Mouse (Mus musculus): Measurements from ENCODE around the gene Flrt1. TPM values are rescaled to one million over a fixed set of nuclear protein-coding genes. Genes with fewer than 3 reads are reported as not detected.

The Flrt1 gene
- polyA plus RNA-seq, 1 experiment from 2014 or later: 7.7 TPM

DNA sequence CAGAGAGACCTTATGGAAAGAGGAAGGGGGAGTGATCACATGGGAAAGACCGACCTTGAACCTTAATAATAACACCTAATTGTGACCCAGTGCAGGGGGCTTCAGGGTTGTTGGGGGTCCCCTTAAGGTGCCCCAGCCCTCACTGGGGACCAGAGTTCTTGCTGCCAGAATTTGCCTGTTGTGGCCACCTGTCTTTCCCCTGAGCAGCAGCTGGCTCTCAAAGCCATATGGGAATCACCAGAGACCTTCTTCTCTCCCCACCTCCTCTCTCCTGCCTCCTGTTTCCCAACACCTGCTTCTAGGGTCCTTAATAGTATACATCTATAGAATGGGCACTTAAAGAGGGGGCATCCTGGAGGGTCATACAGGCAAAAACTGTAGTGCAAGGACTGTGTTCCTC is 20.7 kb upstream of the Flrt1 start:
- no peak overlapping the region for H3K4me2 ChIP-seq (ENCODE audit: low read depth, low read length, severe bottlenecking)
- peaks cover 18% of the 10 kb centered on the region for H3K4me1 ChIP-seq (replicated peaks; ENCODE audit: control insufficient read depth, insufficient read depth, low read length)
- no peak for ATAC-seq (replicated peaks; ENCODE audit: low FRiP score)
- no peaks in the 10 kb centered on the region for H3K9me3 ChIP-seq (ENCODE audit: control insufficient read depth, low read length)
- 80% methylated on average over 1 of the region's 1 CpGs for WGBS
- H3K27ac ChIP-seq (ENCODE audit: low read depth, low read length): no peak overlapping the region
- peaks cover 12% of the 10 kb centered on the region; the same call in 1 of the 2 replicates for H3K27me3 ChIP-seq (ENCODE audit: control insufficient read depth, insufficient read depth, low read length)
- no peak for DNase-seq (ENCODE audit: low spot score)
- H3K36me3 ChIP-seq (ENCODE audit: control insufficient read depth, insufficient read depth, low read length): no peaks in the 10 kb centered on the region
- H3K9ac ChIP-seq (ENCODE audit: low read length): no peak overlapping the region
- no peak overlapping the region for H3K4me3 ChIP-seq (ENCODE audit: low read depth, low read length)

DNA sequence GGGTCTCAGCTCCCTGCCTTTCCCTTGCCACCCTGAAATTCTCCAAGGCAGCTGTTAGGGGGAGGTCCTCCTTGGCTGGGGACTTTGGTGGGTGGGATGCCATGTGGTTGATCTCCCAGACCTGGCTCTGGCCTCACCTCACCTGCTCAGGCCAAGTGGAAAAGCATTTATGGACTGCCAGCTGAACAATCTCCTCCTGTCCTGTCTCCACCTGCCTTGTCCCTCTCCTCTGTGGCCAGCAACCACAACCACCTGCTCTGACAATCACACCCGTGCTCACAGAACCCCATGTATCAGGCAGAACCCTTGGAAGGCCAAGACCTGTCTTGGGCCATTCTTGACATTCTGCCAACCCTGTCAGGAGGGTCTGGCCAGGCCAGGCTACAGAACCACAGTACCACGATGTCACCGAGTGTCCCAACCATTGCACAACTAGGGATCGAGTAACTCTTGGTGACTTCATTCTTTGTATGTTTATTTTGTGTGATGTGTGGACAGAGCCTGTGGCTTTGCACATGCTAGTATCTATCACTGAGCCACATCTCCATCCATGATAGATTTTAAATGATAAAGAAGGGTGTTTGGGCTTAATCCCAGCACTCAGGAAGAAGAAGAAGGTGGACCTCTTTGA is 20.1 kb upstream of the Flrt1 start:
- Histone ChIP-seq H3K4me3 (ENCODE audit: low read depth, low read length) (no peak overlapping the region), H3K27me3 (ENCODE audit: control insufficient read depth, insufficient read depth, low read length) (peaks cover 10% of the 10 kb centered on the region; the same call in 1 of the 2 replicates), H3K36me3 (ENCODE audit: control insufficient read depth, insufficient read depth, low read length) (no peaks in the 10 kb centered on the region), H3K4me2 (ENCODE audit: low read depth, low read length, severe bottlenecking) (no peak overlapping the region), H3K9ac (ENCODE audit: low read length) (no peak overlapping the region), H3K9me3 (ENCODE audit: control insufficient read depth, low read length) (no peaks in the 10 kb centered on the region), H3K4me1 (replicated peaks; ENCODE audit: control insufficient read depth, insufficient read depth, low read length) (peaks cover 20% of the 10 kb centered on the region), H3K27ac (ENCODE audit: low read depth, low read length) (no peak overlapping the region)
- DNase-seq (ENCODE audit: low spot score) (no peak), ATAC-seq (replicated peaks; ENCODE audit: low FRiP score) (no peak)
- 81% methylated on average over 4 of the region's 4 CpGs for WGBS

DNA sequence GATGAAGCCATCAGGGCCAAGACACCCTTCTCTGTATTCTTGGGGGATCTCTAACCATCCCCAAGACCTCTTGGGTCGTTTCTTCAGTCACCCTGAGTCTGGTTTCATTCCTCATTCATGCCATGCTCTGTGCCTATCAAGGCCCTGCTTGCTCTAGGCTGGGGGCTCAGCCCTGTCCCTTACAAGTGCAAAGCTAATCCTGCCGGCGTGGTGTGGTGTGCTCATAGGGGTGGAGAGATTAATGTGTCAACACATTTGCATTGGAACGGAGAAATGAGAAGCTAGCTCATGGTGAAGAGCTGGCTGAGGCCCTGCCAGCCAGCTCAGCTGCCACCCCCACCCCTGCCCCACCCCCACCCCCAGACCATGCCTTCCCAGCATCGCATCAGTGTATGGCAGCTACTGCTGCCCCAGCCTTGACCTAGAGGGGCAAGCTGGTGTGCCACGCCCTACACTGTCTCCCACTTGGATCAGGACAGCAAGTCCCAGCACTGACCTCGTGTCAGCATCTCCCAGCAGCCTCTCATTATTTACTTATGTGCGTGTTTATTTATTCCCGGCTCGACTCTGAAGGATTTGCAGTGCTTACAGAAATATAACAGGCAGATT is 17.3 kb upstream of the Flrt1 start:
- DNase-seq (ENCODE audit: low spot score) (no peak), ATAC-seq (replicated peaks; ENCODE audit: low FRiP score) (no peak)
- H3K4me1 ChIP-seq (replicated peaks; ENCODE audit: control insufficient read depth, insufficient read depth, low read length): peaks cover 8% of the 10 kb centered on the region; the same call in 1 of the 2 replicates
- no peak overlapping the region for H3K9ac ChIP-seq (ENCODE audit: low read length)
- H3K36me3 ChIP-seq (ENCODE audit: control insufficient read depth, insufficient read depth, low read length): no peaks in the 10 kb centered on the region
- H3K27ac ChIP-seq (ENCODE audit: low read depth, low read length): no peak overlapping the region
- H3K27me3 ChIP-seq (ENCODE audit: control insufficient read depth, insufficient read depth, low read length): peaks cover 4% of the 10 kb centered on the region; the same call in 1 of the 2 replicates
- H3K9me3 ChIP-seq (ENCODE audit: control insufficient read depth, low read length): no peaks in the 10 kb centered on the region
- H3K4me3 ChIP-seq (ENCODE audit: low read depth, low read length): no peak overlapping the region
- WGBS: 46% methylated on average over 10 of the region's 10 CpGs
- no peak overlapping the region for H3K4me2 ChIP-seq (ENCODE audit: low read depth, low read length, severe bottlenecking)

DNA sequence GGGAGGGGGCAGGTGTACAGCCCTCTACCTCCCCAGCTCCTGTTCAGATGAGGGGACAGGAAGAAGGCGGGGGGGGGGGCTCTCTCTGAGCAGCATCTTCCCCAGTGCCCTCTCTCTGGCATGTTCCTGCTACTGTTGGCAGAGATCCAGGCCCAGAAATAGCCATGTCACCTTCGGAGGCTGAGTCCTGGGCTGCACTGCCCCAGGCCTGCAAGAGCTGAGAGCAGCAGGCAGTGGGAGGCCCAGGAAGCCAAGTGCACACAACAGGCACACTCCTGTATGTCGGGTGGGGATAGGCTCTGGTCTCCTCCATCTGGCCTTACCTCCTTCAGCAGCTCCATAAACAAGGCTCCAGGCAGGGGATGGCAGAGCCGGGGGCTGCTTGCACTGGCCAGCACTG is 16.7 kb upstream of the Flrt1 start:
- no peak for ATAC-seq (replicated peaks; ENCODE audit: low FRiP score)
- 64% methylated on average over 4 of the region's 4 CpGs for WGBS
- no peaks in the 10 kb centered on the region for H3K9me3 ChIP-seq (ENCODE audit: control insufficient read depth, low read length)
- peaks cover 8% of the 10 kb centered on the region; the same call in 1 of the 2 replicates for H3K4me1 ChIP-seq (replicated peaks; ENCODE audit: control insufficient read depth, insufficient read depth, low read length)
- H3K9ac ChIP-seq (ENCODE audit: low read length): no peak overlapping the region
- no peak for DNase-seq (ENCODE audit: low spot score)
- H3K27ac ChIP-seq (ENCODE audit: low read depth, low read length): no peak overlapping the region
- H3K4me2 ChIP-seq (ENCODE audit: low read depth, low read length, severe bottlenecking): no peak overlapping the region
- H3K27me3 ChIP-seq (ENCODE audit: control insufficient read depth, insufficient read depth, low read length): peaks cover 4% of the 10 kb centered on the region; the same call in 1 of the 2 replicates
- H3K4me3 ChIP-seq (ENCODE audit: low read depth, low read length): no peak overlapping the region
- H3K36me3 ChIP-seq (ENCODE audit: control insufficient read depth, insufficient read depth, low read length): no peaks in the 10 kb centered on the region

DNA sequence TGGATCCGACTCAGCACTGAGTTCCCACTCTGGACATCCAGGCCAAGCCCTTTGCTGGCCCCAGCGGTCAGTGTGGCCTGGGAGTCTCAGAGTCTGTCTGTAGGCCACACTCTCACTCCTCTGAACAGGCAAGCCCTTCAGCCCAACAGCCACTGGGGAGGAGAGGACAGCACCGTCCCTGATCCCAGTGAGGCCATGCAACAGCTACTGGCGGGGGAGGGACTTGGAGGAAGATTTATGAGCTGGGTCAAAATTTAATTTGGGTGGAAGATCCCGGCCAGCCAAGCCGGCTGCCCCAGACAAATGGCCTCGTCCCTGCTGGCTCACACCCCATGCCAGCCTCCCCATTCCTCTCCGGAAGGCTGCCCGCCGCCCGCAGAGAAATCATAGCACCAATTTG is 15.7 kb upstream of the Flrt1 start:
- Histone ChIP-seq H3K4me3 (ENCODE audit: low read depth, low read length) (no peak overlapping the region), H3K4me2 (ENCODE audit: low read depth, low read length, severe bottlenecking) (no peak overlapping the region), H3K36me3 (ENCODE audit: control insufficient read depth, insufficient read depth, low read length) (no peaks in the 10 kb centered on the region), H3K27me3 (ENCODE audit: control insufficient read depth, insufficient read depth, low read length) (peaks cover 4% of the 10 kb centered on the region; the same call in 1 of the 2 replicates), H3K9ac (ENCODE audit: low read length) (no peak overlapping the region), H3K4me1 (replicated peaks; ENCODE audit: control insufficient read depth, insufficient read depth, low read length) (peaks cover 10% of the 10 kb centered on the region), H3K27ac (ENCODE audit: low read depth, low read length) (no peak overlapping the region), H3K9me3 (ENCODE audit: control insufficient read depth, low read length) (no peaks in the 10 kb centered on the region)
- WGBS: 80% methylated on average over 11 of the region's 11 CpGs
- ATAC-seq (replicated peaks; ENCODE audit: low FRiP score): no peak
- no peak for DNase-seq (ENCODE audit: low spot score)

DNA sequence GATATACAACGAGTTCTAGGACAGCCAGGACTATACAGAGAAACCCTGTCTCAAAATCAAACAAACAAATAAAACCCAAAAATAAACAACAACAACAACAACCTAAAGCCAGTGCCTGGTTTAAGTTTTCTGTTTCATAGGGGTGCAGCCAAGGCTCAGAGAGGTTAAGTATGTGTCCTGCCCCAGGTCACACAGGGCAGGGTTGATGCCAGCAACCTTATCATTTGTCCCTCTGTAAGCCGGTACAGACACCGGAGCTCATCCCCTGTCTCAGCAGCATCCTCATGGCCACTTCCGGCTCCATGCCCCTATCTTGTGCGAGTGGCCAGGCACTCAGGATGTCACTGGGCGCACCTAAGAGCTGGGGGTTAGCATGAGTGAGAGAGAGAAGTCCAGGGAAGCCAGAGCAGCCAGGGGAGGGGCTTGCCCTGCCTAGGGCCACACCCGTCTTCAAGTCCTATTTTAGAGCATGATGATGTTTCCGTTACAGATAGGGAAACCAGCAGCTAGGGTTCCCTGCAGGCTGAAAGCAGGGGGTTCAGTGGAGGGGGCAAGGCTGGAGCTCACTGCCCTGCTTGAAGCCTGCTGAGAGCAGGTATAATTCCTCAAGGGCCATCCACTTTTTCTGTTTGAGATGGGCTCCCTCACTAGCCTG is 12.3 kb upstream of the Flrt1 start:
- Histone ChIP-seq H3K4me3 (ENCODE audit: low read depth, low read length) (no peak overlapping the region), H3K9ac (ENCODE audit: low read length) (no peak overlapping the region), H3K4me1 (replicated peaks; ENCODE audit: control insufficient read depth, insufficient read depth, low read length) (peaks cover 24% of the 10 kb centered on the region), H3K27ac (ENCODE audit: low read depth, low read length) (no peak overlapping the region), H3K27me3 (ENCODE audit: control insufficient read depth, insufficient read depth, low read length) (no peaks in the 10 kb centered on the region), H3K4me2 (ENCODE audit: low read depth, low read length, severe bottlenecking) (no peak overlapping the region), H3K36me3 (ENCODE audit: control insufficient read depth, insufficient read depth, low read length) (no peaks in the 10 kb centered on the region), H3K9me3 (ENCODE audit: control insufficient read depth, low read length) (no peaks in the 10 kb centered on the region)
- no peak for ATAC-seq (replicated peaks; ENCODE audit: low FRiP score)
- 80% methylated on average over 8 of the region's 8 CpGs for WGBS
- no peak for DNase-seq (ENCODE audit: low spot score)

DNA sequence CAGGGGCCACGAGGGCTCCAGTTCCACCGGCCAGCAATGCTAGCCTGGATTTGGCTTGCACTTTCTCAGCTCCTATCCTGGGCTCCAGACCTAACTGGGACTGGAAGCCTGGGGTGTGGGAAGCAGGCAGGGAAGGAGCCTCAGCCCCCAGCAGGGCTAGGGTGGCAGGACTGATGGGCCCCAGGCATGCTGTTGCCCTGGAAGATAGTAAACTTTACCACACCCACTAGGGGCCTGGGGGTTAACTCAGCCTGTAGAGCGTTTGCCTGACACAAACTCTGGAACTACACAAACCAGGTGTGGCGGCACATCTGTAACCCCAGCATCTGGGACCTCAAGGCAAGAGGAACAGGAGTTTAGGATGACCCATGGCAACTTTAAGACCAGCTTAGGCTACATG is 11.6 kb upstream of the Flrt1 start:
- Histone ChIP-seq H3K36me3 (ENCODE audit: control insufficient read depth, insufficient read depth, low read length) (no peaks in the 10 kb centered on the region), H3K27ac (ENCODE audit: low read depth, low read length) (no peak overlapping the region), H3K9ac (ENCODE audit: low read length) (no peak overlapping the region), H3K4me3 (ENCODE audit: low read depth, low read length) (no peak overlapping the region), H3K4me2 (ENCODE audit: low read depth, low read length, severe bottlenecking) (no peak overlapping the region), H3K9me3 (ENCODE audit: control insufficient read depth, low read length) (no peaks in the 10 kb centered on the region), H3K27me3 (ENCODE audit: control insufficient read depth, insufficient read depth, low read length) (no peaks in the 10 kb centered on the region), H3K4me1 (replicated peaks; ENCODE audit: control insufficient read depth, insufficient read depth, low read length) (peaks cover 27% of the 10 kb centered on the region)
- DNase-seq (ENCODE audit: low spot score): no peak
- WGBS: 74% methylated on average over 4 of the region's 4 CpGs
- no peak for ATAC-seq (replicated peaks; ENCODE audit: low FRiP score)

DNA sequence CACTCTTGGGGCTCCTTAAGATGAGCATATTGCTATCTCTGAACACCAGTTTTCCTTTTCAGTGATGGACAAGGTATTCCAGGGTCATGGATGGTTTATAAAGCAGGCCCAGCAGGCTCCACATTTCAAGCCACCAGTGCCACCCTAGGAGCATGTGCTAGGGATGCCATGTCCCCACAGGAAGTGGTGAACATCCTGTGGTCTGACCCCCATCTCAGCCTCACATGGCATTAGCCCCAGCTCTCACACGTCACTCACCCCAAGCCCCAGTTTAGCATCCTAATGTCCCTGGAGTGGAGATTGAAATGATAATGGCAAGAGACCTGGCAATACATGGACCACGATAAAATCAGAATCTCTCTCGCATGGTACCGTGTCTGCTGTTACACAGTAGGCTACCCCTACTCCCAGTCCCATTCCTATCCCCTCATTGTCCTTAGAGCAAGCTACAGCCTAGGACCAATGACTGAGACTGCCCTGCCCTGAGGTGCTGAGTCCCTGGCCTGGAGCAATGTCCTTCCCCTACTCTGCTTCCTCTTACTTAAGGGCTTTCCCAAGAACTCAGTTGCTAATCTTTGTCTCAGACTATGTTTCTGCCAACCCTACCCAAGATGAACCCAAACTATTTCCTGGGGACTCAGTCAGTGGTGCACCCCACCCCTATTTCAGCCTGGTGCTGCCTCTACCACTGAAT is 10.7 kb upstream of the Flrt1 start:
- Histone ChIP-seq H3K36me3 (ENCODE audit: control insufficient read depth, insufficient read depth, low read length) (no peaks in the 10 kb centered on the region), H3K9ac (ENCODE audit: low read length) (no peak overlapping the region), H3K27me3 (ENCODE audit: control insufficient read depth, insufficient read depth, low read length) (no peaks in the 10 kb centered on the region), H3K4me3 (ENCODE audit: low read depth, low read length) (no peak overlapping the region), H3K4me1 (replicated peaks; ENCODE audit: control insufficient read depth, insufficient read depth, low read length) (peaks cover 28% of the 10 kb centered on the region), H3K4me2 (ENCODE audit: low read depth, low read length, severe bottlenecking) (no peak overlapping the region), H3K27ac (ENCODE audit: low read depth, low read length) (no peak overlapping the region), H3K9me3 (ENCODE audit: control insufficient read depth, low read length) (no peaks in the 10 kb centered on the region)
- ATAC-seq (replicated peaks; ENCODE audit: low FRiP score) (no peak), DNase-seq (ENCODE audit: low spot score) (no peak)
- 83% methylated on average over 4 of the region's 4 CpGs for WGBS

Data from forebrain, embryonic 11.5 days (tissue).